Mouse (Mus musculus) ovary, postnatal 36 days (tissue): Measurements from ENCODE around the gene Plscr1.

Experiments used
- DNase-seq: peaks from one replicate; pipeline ENCODE4 v3.0.0; 2022; ENCODE audit warnings: low spot score, mixed read lengths

Gene Plscr1

DNA sequence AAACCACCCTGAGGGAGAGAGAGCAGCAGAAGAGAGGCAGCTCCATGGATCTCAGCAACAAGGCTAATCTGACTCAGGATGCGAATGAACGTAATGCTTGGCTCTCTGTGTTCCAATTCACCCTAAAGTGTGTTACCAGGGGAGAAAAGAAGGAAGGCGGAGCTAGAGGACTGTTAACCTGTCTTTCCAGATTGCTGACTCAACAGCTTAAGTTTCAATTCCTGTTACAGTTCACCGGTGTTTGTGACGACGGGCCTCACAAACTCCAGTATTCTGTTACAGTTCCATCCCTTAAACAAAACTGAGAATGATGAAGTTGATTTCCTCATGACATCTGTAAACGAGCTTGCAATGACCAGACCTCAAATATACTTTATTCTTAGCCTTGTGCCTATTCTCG is 55.5 kb downstream of the Plscr1 start:
- DNase-seq = no peak

DNA sequence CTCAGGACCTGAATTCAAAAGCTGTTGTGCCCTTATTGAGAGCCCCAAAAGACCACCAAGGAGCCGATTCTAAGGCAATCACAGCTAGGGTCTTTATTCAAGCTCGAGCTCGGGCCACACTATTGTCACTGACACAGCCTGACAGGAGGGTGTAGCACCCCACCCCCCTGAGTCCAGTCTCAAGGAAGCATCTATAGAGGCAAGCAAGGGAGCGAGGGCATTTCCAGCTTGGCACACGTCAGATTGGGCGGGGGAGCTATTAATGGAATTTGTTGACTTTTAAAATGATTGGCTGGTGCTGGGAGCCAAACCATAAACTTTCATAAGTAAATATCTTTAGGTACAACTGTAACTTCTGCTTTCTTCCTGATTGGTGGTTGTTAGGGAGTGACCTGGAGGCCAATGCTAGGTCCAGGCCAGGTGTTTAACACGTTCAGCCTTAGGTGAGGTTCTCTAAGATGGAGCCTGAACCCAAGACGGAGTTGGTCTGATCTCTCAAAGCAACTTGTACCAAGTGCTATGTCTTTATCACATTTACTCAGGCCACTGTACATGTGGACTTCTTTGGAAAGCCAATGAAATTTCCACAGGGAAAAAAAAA is 56.2 kb downstream of the Plscr1 start:
- no peak for DNase-seq

DNA sequence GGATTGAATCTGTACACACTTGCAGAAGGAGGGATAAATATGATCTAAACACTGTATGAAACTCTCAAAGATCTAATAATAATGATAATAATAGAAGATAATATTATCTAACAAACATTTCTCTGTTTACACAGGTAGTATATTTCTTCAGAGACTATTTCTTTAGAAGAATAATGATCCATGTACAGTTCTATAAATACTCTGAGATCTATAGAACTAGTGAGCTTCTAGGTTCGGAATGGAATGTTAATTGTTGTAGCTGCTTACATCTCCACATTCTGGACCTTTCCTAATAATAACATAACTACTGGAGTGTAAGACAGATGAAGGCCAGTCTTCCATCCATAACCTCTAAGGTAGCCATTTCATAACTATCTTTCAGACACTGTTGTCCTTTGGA is 59.5 kb downstream of the Plscr1 start, which contains the start of gene 1700057G04Rik:
Gene 1700057G04Rik, plus strand, starts transcription at position 301 of the 400 bp plus-strand sequence.
- no peak for DNase-seq

DNA sequence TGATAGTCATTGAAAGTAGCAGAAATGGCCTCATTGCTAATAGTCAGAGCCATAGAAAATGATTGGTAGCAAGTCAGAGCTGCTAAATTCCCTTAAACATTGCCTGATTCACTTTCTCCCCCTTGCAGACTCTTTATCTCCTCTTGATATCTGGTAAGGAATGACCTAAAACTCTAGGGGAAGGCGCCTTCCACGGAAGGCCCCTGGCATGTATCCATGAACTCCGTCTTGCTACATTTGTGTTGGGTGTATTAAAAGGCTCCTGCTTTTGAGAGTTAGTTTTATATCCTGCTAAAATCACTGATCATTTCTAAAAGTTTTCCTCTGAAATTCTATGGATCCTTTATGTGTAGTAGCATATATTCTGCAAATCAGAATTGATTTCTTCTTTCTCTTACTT is 67.2 kb downstream of the Plscr1 start:
- DNase-seq = no peak
